Mouse (Mus musculus): ENCODE data around the gene Atp6v1fnb. TPM values are rescaled to one million over a fixed set of nuclear protein-coding genes. Genes with fewer than 3 reads are reported as not detected.

The Atp6v1fnb gene
- polyA plus RNA-seq, 1 experiment from 2014 or later = not detected

- H3K36me3 ChIP-seq = peaks cover 25% of the 10 kb centered on the region
- peaks cover under 1% of the 10 kb centered on the region for H3K4me1 ChIP-seq
- peak; percentile 92 for ATAC-seq (ENCODE audit: low FRiP score, low read depth)
- H3K27me3 ChIP-seq = peaks cover 38% of the 10 kb centered on the region
- peak overlapping the region; percentile 40 for H3K4me3 ChIP-seq
- no peak overlapping the region for H3K27ac ChIP-seq (replicated peaks)
- WGBS = 3% methylated on average over 30 of the region's 33 CpGs
- H3K9me3 ChIP-seq = no peaks in the 10 kb centered on the region
- peak overlapping the region; percentile 59 for H3K4me2 ChIP-seq (replicated peaks)
- peak overlapping the region; percentile 53 for H3K9ac ChIP-seq (replicated peaks)
These were observed 2.9 kb downstream of the Atp6v1fnb start for GRCm38 (mm10) chr6:29473941-29474691.

- peaks cover 38% of the 10 kb centered on the region for H3K27me3 ChIP-seq
- ATAC-seq (ENCODE audit: low FRiP score, low read depth) = no peak
- WGBS = 61% methylated on average over 2 of the region's 2 CpGs
These were observed 3.5 kb downstream of the Atp6v1fnb start for GRCm38 (mm10) chr6:29474736-29475135.

GRCm38 (mm10) chr6:29482691-29483090 is 11.5 kb downstream of the Atp6v1fnb start:
- no peaks in the 10 kb centered on the region for H3K9me3 ChIP-seq
- H3K4me3 ChIP-seq = no peak overlapping the region
- no peak overlapping the region for H3K4me2 ChIP-seq (replicated peaks)
- no peak overlapping the region for H3K9ac ChIP-seq (replicated peaks)
- H3K36me3 ChIP-seq = no peaks in the 10 kb centered on the region
- H3K4me1 ChIP-seq = peaks cover 9% of the 10 kb centered on the region
- ATAC-seq (ENCODE audit: low FRiP score, low read depth) = no peak
- WGBS = 94% methylated on average over 13 of the region's 13 CpGs
- H3K27me3 ChIP-seq = peaks cover 37% of the 10 kb centered on the region
- H3K27ac ChIP-seq (replicated peaks) = no peak overlapping the region

More at GRCm38 (mm10) chr6:29474736-29475135, 3.5 kb downstream of the Atp6v1fnb start:
- no peak overlapping the region for H3K27ac ChIP-seq (replicated peaks)
- H3K36me3 ChIP-seq = peaks cover 24% of the 10 kb centered on the region
- H3K9me3 ChIP-seq = no peaks in the 10 kb centered on the region
- no peak overlapping the region for H3K4me3 ChIP-seq
- no peaks in the 10 kb centered on the region; the same call in 1 of the 2 replicates for H3K4me1 ChIP-seq
- H3K9ac ChIP-seq (replicated peaks) = no peak overlapping the region
- H3K4me2 ChIP-seq (replicated peaks) = no peak overlapping the region

- Histone ChIP-seq H3K9ac (replicated peaks) (peak overlapping the region; percentile 39; the same call in 1 of the 2 replicates), H3K36me3 (no peaks in the 10 kb centered on the region), H3K9me3 (no peaks in the 10 kb centered on the region), H3K4me2 (replicated peaks) (peak overlapping the region; percentile 63), H3K4me1 (peaks cover 9% of the 10 kb centered on the region), H3K4me3 (peak overlapping the region; percentile 32), H3K27ac (replicated peaks) (no peak overlapping the region), H3K27me3 (peaks cover 35% of the 10 kb centered on the region)
- ATAC-seq (ENCODE audit: low FRiP score, low read depth) = peak; percentile 63
- 6% methylated on average over 26 of the region's 26 CpGs for WGBS
These were observed 13.7 kb downstream of the Atp6v1fnb start for GRCm38 (mm10) chr6:29484716-29485559.

- Histone ChIP-seq H3K36me3 (no peaks in the 10 kb centered on the region), H3K9ac (replicated peaks) (no peak overlapping the region), H3K27ac (replicated peaks) (no peak overlapping the region), H3K27me3 (peaks cover 40% of the 10 kb centered on the region), H3K4me3 (no peak overlapping the region), H3K4me1 (peaks cover 9% of the 10 kb centered on the region), H3K4me2 (replicated peaks) (no peak overlapping the region), H3K9me3 (no peaks in the 10 kb centered on the region)
- 44% methylated on average over 2 of the region's 2 CpGs for WGBS
- no peak for ATAC-seq (ENCODE audit: low FRiP score, low read depth)
These were observed 14.7 kb downstream of the Atp6v1fnb start for GRCm38 (mm10) chr6:29485951-29486350.

GRCm38 (mm10) chr6:29494101-29494500 is 22.9 kb downstream of the Atp6v1fnb start:
- Histone ChIP-seq H3K4me1 (peaks cover 4% of the 10 kb centered on the region), H3K27me3 (peaks cover 53% of the 10 kb centered on the region)
- WGBS = 83% methylated on average over 4 of the region's 4 CpGs

GRCm38 (mm10) chr6:29496270-29496669 is 25.0 kb downstream of the Atp6v1fnb start:
- H3K9ac ChIP-seq (replicated peaks) = no peak overlapping the region
- peaks cover 4% of the 10 kb centered on the region for H3K4me1 ChIP-seq
- WGBS = 14% methylated on average over 25 of the region's 25 CpGs
- ATAC-seq (ENCODE audit: low FRiP score, low read depth) = no peak
- no peak overlapping the region for H3K27ac ChIP-seq (replicated peaks)
- H3K27me3 ChIP-seq = peaks cover 49% of the 10 kb centered on the region
- H3K9me3 ChIP-seq = no peaks in the 10 kb centered on the region
- 0 out of 2 replicates have a peak overlapping the region, but pooled peaks have one; percentile 10 for H3K4me3 ChIP-seq
- no peaks in the 10 kb centered on the region for H3K36me3 ChIP-seq
- H3K4me2 ChIP-seq (replicated peaks) = peak overlapping the region; percentile 28

More at GRCm38 (mm10) chr6:29494101-29494500, 22.9 kb downstream of the Atp6v1fnb start:
- Histone ChIP-seq H3K4me2 (replicated peaks) (no peak overlapping the region), H3K36me3 (no peaks in the 10 kb centered on the region), H3K4me3 (no peak overlapping the region), H3K27ac (replicated peaks) (no peak overlapping the region), H3K9me3 (no peaks in the 10 kb centered on the region), H3K9ac (replicated peaks) (no peak overlapping the region)
- no peak for ATAC-seq (ENCODE audit: low FRiP score, low read depth)

- Histone ChIP-seq H3K4me2 (replicated peaks) (no peak overlapping the region), H3K27me3 (peaks cover 42% of the 10 kb centered on the region), H3K36me3 (no peaks in the 10 kb centered on the region), H3K9me3 (no peaks in the 10 kb centered on the region), H3K4me1 (peaks cover 4% of the 10 kb centered on the region), H3K27ac (replicated peaks) (no peak overlapping the region), H3K9ac (replicated peaks) (no peak overlapping the region), H3K4me3 (no peak overlapping the region)
- no peak for ATAC-seq (ENCODE audit: low FRiP score, low read depth)
- 30% methylated on average over 2 of the region's 2 CpGs for WGBS
These were observed 26.6 kb downstream of the Atp6v1fnb start for GRCm38 (mm10) chr6:29497791-29498190.

- no peaks in the 10 kb centered on the region for H3K36me3 ChIP-seq
- H3K4me3 ChIP-seq = no peak overlapping the region
- ATAC-seq (ENCODE audit: low FRiP score, low read depth) = no peak
- 95% methylated on average over 7 of the region's 7 CpGs for WGBS
- H3K27me3 ChIP-seq = peaks cover 46% of the 10 kb centered on the region
- no peaks in the 10 kb centered on the region for H3K9me3 ChIP-seq
- H3K27ac ChIP-seq (replicated peaks) = no peak overlapping the region
- H3K4me2 ChIP-seq (replicated peaks) = no peak overlapping the region
- no peak overlapping the region for H3K9ac ChIP-seq (replicated peaks)
- peaks cover 4% of the 10 kb centered on the region for H3K4me1 ChIP-seq
These were observed 28.9 kb downstream of the Atp6v1fnb start for GRCm38 (mm10) chr6:29500177-29500576.

- WGBS = 88% methylated on average over 6 of the region's 6 CpGs
- no peak overlapping the region for H3K27ac ChIP-seq (replicated peaks)
- peaks cover 46% of the 10 kb centered on the region for H3K27me3 ChIP-seq
- H3K36me3 ChIP-seq = no peaks in the 10 kb centered on the region
- no peak overlapping the region for H3K4me2 ChIP-seq (replicated peaks)
- no peak for ATAC-seq (ENCODE audit: low FRiP score, low read depth)
- H3K4me3 ChIP-seq = no peak overlapping the region
- H3K4me1 ChIP-seq = peaks cover 4% of the 10 kb centered on the region
- H3K9ac ChIP-seq (replicated peaks) = no peak overlapping the region
- H3K9me3 ChIP-seq = no peaks in the 10 kb centered on the region
These were observed 29.6 kb downstream of the Atp6v1fnb start for GRCm38 (mm10) chr6:29500810-29501209.

- peaks cover 46% of the 10 kb centered on the region for H3K27me3 ChIP-seq
- no peak for ATAC-seq (ENCODE audit: low FRiP score, low read depth)
- whole genome bisulfite sequencing = 87% methylated on average over 1 of the region's 1 CpGs
These were observed 30.4 kb downstream of the Atp6v1fnb start for GRCm38 (mm10) chr6:29501599-29501998.

GRCm38 (mm10) chr6:29505493-29505892 is 34.3 kb downstream of the Atp6v1fnb start:
- peaks cover 51% of the 10 kb centered on the region for H3K27me3 ChIP-seq
- H3K4me1 ChIP-seq = peaks cover 13% of the 10 kb centered on the region
- 83% methylated on average over 5 of the region's 5 CpGs for WGBS
- H3K36me3 ChIP-seq = no peaks in the 10 kb centered on the region
- no peak overlapping the region for H3K27ac ChIP-seq (replicated peaks)
- no peak overlapping the region for H3K9ac ChIP-seq (replicated peaks)
- no peak overlapping the region for H3K4me3 ChIP-seq
- no peak overlapping the region for H3K4me2 ChIP-seq (replicated peaks)
- ATAC-seq (ENCODE audit: low FRiP score, low read depth) = no peak
- H3K9me3 ChIP-seq = no peaks in the 10 kb centered on the region

More at GRCm38 (mm10) chr6:29501599-29501998, 30.4 kb downstream of the Atp6v1fnb start:
- Histone ChIP-seq H3K4me3 (no peak overlapping the region), H3K9me3 (no peaks in the 10 kb centered on the region), H3K27ac (replicated peaks) (no peak overlapping the region), H3K9ac (replicated peaks) (no peak overlapping the region), H3K4me2 (replicated peaks) (no peak overlapping the region), H3K4me1 (no peaks in the 10 kb centered on the region), H3K36me3 (no peaks in the 10 kb centered on the region)
